ENCODE assay signal across 8 mouse cellular contexts in the genomic region with DNA sequence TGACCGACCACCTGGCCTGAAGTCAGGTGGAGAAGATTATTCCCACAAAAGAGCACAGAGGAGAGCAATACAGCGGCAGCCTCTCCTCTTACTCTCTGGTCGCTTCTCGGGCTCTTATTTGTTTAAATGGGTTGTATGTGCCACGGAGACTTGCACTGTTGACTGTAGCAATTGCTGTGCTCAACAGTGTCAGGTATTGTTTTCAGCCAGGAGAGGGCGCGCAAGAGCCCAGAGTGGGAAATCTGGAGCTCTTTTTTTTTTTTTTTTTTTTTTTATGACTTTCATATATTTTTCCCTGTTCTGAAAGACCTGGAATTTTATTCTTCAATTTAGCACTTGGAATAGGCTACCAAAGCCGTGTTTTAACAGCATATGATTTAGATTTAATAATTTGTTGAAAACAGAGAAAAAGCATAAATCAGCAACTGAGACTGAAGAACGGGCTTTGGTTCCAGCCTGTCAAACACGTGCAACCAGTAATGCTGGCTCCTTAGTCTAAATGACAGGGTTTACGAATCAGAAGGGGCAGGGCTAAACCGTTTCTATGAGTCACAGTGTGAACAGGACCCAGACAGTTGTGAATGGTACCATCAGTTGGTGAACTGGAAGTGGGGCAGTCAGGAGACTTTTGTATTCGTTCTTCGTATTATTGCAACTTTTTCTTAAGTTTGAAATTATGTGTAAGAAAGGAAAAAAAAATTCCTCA. TPM values are rescaled to one million over a fixed set of nuclear protein-coding genes. Genes with fewer than 3 reads are reported as not detected.
DNase-seq lines count a peak whose midpoint lies in the region; ATAC-seq and TF ChIP-seq lines count a peak whose summit lies in the region.

No protein-coding gene starts in this region.

- TF ChIP-seq POLR2A in liver, adult 2 months (IDR thresholded peaks at IDR 0.05; ENCODE audit: extremely low read depth, insufficient read depth, low read length), result no peak

- ATAC-seq in CD4-positive, CD25-positive, alpha-beta regulatory T cell, adult 4 months, result no peak
- no peak for ATAC-seq in liver, embryonic 12.5 days
- ATAC-seq in forebrain, embryonic 14.5 days, result no peak

- no peaks in the 10 kb centered on the region for H3K9me3 ChIP-seq in liver, embryonic 12.5 days (replicated peaks)
- H3K9me3 ChIP-seq in forebrain, embryonic 14.5 days (replicated peaks; ENCODE audit: control insufficient read depth, low read length), result no peaks in the 10 kb centered on the region

- 53% methylated on average over 14 of the region's 14 CpGs for WGBS in liver, adult 2 months
- WGBS in liver, embryonic 12.5 days (ENCODE audit: insufficient replicate concordance), result 42% methylated on average over 14 of the region's 14 CpGs
- WGBS in forebrain, embryonic 14.5 days, result 49% methylated on average over 14 of the region's 14 CpGs

- H3K4me2 ChIP-seq in liver, embryonic 12.5 days, result no peak overlapping the region
- H3K4me2 ChIP-seq in forebrain, embryonic 14.5 days (ENCODE audit: low read length), result no peak overlapping the region

- no peak overlapping the region for H3K27ac ChIP-seq in liver, adult 2 months (replicated peaks; ENCODE audit: insufficient read depth, low read depth, low read length)
- H3K27ac ChIP-seq in liver, embryonic 12.5 days, result no peak overlapping the region
- H3K27ac ChIP-seq in forebrain, embryonic 14.5 days (ENCODE audit: low read depth, low read length), result no peak overlapping the region

- H3K36me3 ChIP-seq in liver, adult 2 months (ENCODE audit: control insufficient read depth, insufficient read depth, low read length), result no peaks in the 10 kb centered on the region
- no peaks in the 10 kb centered on the region for H3K36me3 ChIP-seq in liver, embryonic 12.5 days
- H3K36me3 ChIP-seq in forebrain, embryonic 14.5 days (ENCODE audit: control insufficient read depth, insufficient read depth, low read length), result no peaks in the 10 kb centered on the region

- H3K79me2 ChIP-seq in liver, adult 2 months (ENCODE audit: control insufficient read depth, insufficient read depth, low read length), result no peaks in the 10 kb centered on the region

- no peaks in the 10 kb centered on the region for H3K4me1 ChIP-seq in liver, adult 2 months (ENCODE audit: control insufficient read depth, insufficient read depth, low read length)
- no peaks in the 10 kb centered on the region for H3K4me1 ChIP-seq in liver, embryonic 12.5 days
- no peaks in the 10 kb centered on the region for H3K4me1 ChIP-seq in forebrain, embryonic 14.5 days (ENCODE audit: control insufficient read depth, insufficient read depth, low read length)

- DNase-seq in CD4-positive, CD25-positive, alpha-beta regulatory T cell, adult 2 months (ENCODE audit: low read depth, low spot score), result peak; percentile 67
- peak; percentile 9 for DNase-seq in liver, adult 2 months (ENCODE audit: extremely low read depth, low read depth, low spot score)
- peak; percentile 77 for DNase-seq in adrenal gland, postnatal 25 days
- peak; percentile 78 for DNase-seq in forebrain, embryonic 14.5 days (ENCODE audit: low spot score)
- DNase-seq in layer of hippocampus, postnatal 25 days (ENCODE audit: extremely low spot score in 1 of 2, low spot score in 1 of 2), result peak; percentile 28 to 82
- DNase-seq in retina, postnatal 1 day, result peak; percentile 70

- no peak overlapping the region for H3K4me3 ChIP-seq in liver, adult 2 months (ENCODE audit: insufficient read depth, low read depth, low read length)
- no peak overlapping the region for H3K4me3 ChIP-seq in liver, embryonic 12.5 days
- no peak overlapping the region for H3K4me3 ChIP-seq in forebrain, embryonic 14.5 days (ENCODE audit: low read depth, low read length)

- peak; percentile 51; the same call in 1 of the 2 replicates for TF ChIP-seq CTCF in liver, adult 2 months (IDR thresholded peaks at IDR 0.05; ENCODE audit: low read depth, low read length)

- H3K9ac ChIP-seq in liver, adult 2 months (ENCODE audit: low read depth, low read length), result no peak overlapping the region
- no peak overlapping the region for H3K9ac ChIP-seq in liver, embryonic 12.5 days
- no peak overlapping the region for H3K9ac ChIP-seq in forebrain, embryonic 14.5 days (ENCODE audit: low read length)

- no peaks in the 10 kb centered on the region for H3K27me3 ChIP-seq in liver, adult 2 months (ENCODE audit: control insufficient read depth, insufficient read depth, low read length)
- no peaks in the 10 kb centered on the region for H3K27me3 ChIP-seq in liver, embryonic 12.5 days (replicated peaks)
- no peaks in the 10 kb centered on the region; the same call in 1 of the 2 replicates for H3K27me3 ChIP-seq in forebrain, embryonic 14.5 days (replicated peaks; ENCODE audit: control insufficient read depth, insufficient read depth, low read length)

RNA-seq across cellular contexts. Expression of a gene that starts 12.0 kb away (rescaled TPM):
- polyA plus RNA-seq in CD4-positive, CD25-positive, alpha-beta regulatory T cell, adult 4 months (2017; shearing (Covaris generic)), result not detected
- 0.18 and 0.20 TPM in 2 replicates for total RNA-seq in liver, adult 2 months (2014; rRNA removed)
- polyA plus RNA-seq in liver, adult 2 months (2012; rRNA removed), result 0.26 and 0.48 TPM in 2 replicates
- 3.0 and 3.6 TPM in 2 replicates for polyA plus RNA-seq in liver, embryonic 12.5 days (2016; fragmentation: Nextera tagmentation; extraction: Ambion mirVana)
- 1.5 and 2.1 TPM in 2 replicates for total RNA-seq in adrenal gland, postnatal 25 days (2021)
- polyA plus RNA-seq in forebrain, embryonic 14.5 days (2014; fragmentation: Nextera tagmentation; extraction: Ambion mirVana), result 17.2 and 17.6 TPM in 2 replicates
- 1 to 10 TPM; 3.1 to 4.5 TPM for total RNA-seq in layer of hippocampus, postnatal 25 days (2021)

RNA-seq across cellular contexts. Expression of a gene that starts 15.3 kb away (rescaled TPM):
- 10 to 100 TPM; 42.8 to 44.7 TPM for polyA plus RNA-seq in CD4-positive, CD25-positive, alpha-beta regulatory T cell, adult 4 months (2017; shearing (Covaris generic))
- 27.5 and 31.3 TPM in 2 replicates for total RNA-seq in liver, adult 2 months (2014; rRNA removed)
- 11.1 and 11.9 TPM in 2 replicates for polyA plus RNA-seq in liver, adult 2 months (2012; rRNA removed)
- polyA plus RNA-seq in liver, embryonic 12.5 days (2016; fragmentation: Nextera tagmentation; extraction: Ambion mirVana), result 20.2 and 23.1 TPM in 2 replicates
- 64.0 and 73.2 TPM in 2 replicates for total RNA-seq in adrenal gland, postnatal 25 days (2021)
- 33.0 and 35.7 TPM in 2 replicates for polyA plus RNA-seq in forebrain, embryonic 14.5 days (2014; fragmentation: Nextera tagmentation; extraction: Ambion mirVana)
- 10 to 100 TPM; 65.0 to 67.0 TPM for total RNA-seq in layer of hippocampus, postnatal 25 days (2021)

Comparison
In these comparisons a context has a peak if more than half of its experiments do, and no peak if none do; other contexts are left out.
1. DNase-seq: peak in every context shown above with its lines; median percentile 78 in forebrain, embryonic 14.5 days; 77 in adrenal gland, postnatal 25 days; 70 in retina, postnatal 1 day; 67 in CD4-positive, CD25-positive, alpha-beta regulatory T cell, adult 2 months; 55 in layer of hippocampus, postnatal 25 days; 9 in liver, adult 2 months.